Mouse (Mus musculus): ENCODE results near the gene Runx1.

Runx1 gene

GRCm38 (mm10) chr16:92552858-92553257 lies 273.1 kb downstream of the Runx1 start:
- no peak for DNase-seq (ENCODE audit: low spot score)

- no peak for DNase-seq (ENCODE audit: low spot score)
These were observed 273.9 kb downstream of the Runx1 start for GRCm38 (mm10) chr16:92552106-92552382.
